Mouse (Mus musculus) testis, adult 2 months (tissue): ENCODE measurements around the gene Pmfbp1.

Experiments
- CTCF ChIP-seq: fragments of 200-500 bp; IDR thresholded peaks from 2 replicates; pipeline ENCODE4 v1.5.1; 2012; ENCODE audit warnings: low read depth, mild to moderate bottlenecking, inconsistent platforms, low read length, moderate library complexity; ENCODE audit not compliant: control insufficient read depth, insufficient read depth, insufficient replicate concordance
- POLR2A ChIP-seq: fragments of 200-500 bp; IDR thresholded peaks from 2 replicates; pipeline ENCODE4 v1.6.1; 2012; ENCODE audit warnings: low read depth, mild to moderate bottlenecking, inconsistent platforms, low read length, moderate library complexity; ENCODE audit not compliant: control insufficient read depth

- TF ChIP-seq CTCF (no peak), POLR2A (no peak)
Observed at GRCm38 (mm10) chr8:109503566-109503965, 9.7 kb downstream of the Pmfbp1 start.
